In genomic region chr15:89452906-89453864, GRCm38 (mm10) we compare ENCODE assay signal across 8 mouse cellular contexts. TPM values are rescaled to one million over a fixed set of nuclear protein-coding genes. Genes with fewer than 3 reads are reported as not detected.
A peak's percentile ranks its signal among the peaks of the same experiment; 100 is the strongest.
DNase-seq lines count a peak whose midpoint lies in the region; ATAC-seq and TF ChIP-seq lines count a peak whose summit lies in the region.

No protein-coding gene starts in this region.

- H3K4me1 ChIP-seq in embryonic facial prominence, embryonic 12.5 days: peaks cover 12% of the 10 kb centered on the region
- 0 out of 2 replicates have a peak, but pooled peaks cover 3% of the 10 kb centered on the region for H3K4me1 ChIP-seq in stomach, postnatal 0 days (replicated peaks; ENCODE audit: control insufficient read depth, insufficient read depth)

- no peaks in the 10 kb centered on the region for H3K36me3 ChIP-seq in embryonic facial prominence, embryonic 12.5 days
- H3K36me3 ChIP-seq in stomach, postnatal 0 days (ENCODE audit: control insufficient read depth, insufficient read depth, low read length): no peaks in the 10 kb centered on the region

- 0 out of 2 replicates have a peak, but pooled peaks have one; percentile 9 for TF ChIP-seq CTCF in stomach, postnatal 0 days (IDR thresholded peaks at IDR 0.05; ENCODE audit: low read depth)

- no peaks in the 10 kb centered on the region for H3K9me3 ChIP-seq in embryonic facial prominence, embryonic 12.5 days
- no peaks in the 10 kb centered on the region for H3K9me3 ChIP-seq in stomach, postnatal 0 days (ENCODE audit: control insufficient read depth, low read length)

- no peak overlapping the region for H3K9ac ChIP-seq in embryonic facial prominence, embryonic 12.5 days
- no peak overlapping the region for H3K9ac ChIP-seq in stomach, postnatal 0 days (ENCODE audit: low read length)

- intact Hi-C loops in heart, postnatal 36 days (cut with DNase I): no loop called here

- peak overlapping the region; percentile 61 for H3K4me3 ChIP-seq in embryonic facial prominence, embryonic 12.5 days
- peak overlapping the region; percentile 33; the same call in 1 of the 2 replicates for H3K4me3 ChIP-seq in stomach, postnatal 0 days (ENCODE audit: low read depth, low read length)

- WGBS in embryonic facial prominence, embryonic 12.5 days: 4% methylated on average over 24 of the region's 24 CpGs
- 6% methylated on average over 22 of the region's 24 CpGs for WGBS in stomach, postnatal 0 days

- H3K27me3 ChIP-seq in embryonic facial prominence, embryonic 12.5 days: peaks cover 21% of the 10 kb centered on the region
- H3K27me3 ChIP-seq in stomach, postnatal 0 days (ENCODE audit: control insufficient read depth, insufficient read depth, low read length): no peaks in the 10 kb centered on the region

- no peak overlapping the region for H3K27ac ChIP-seq in embryonic facial prominence, embryonic 12.5 days
- H3K27ac ChIP-seq in stomach, postnatal 0 days (replicated peaks): no peak overlapping the region

- TF ChIP-seq EP300 in stomach, postnatal 0 days (optimal IDR thresholded peaks at IDR 0.05): no peak

- H3K4me2 ChIP-seq in embryonic facial prominence, embryonic 12.5 days (replicated peaks): peak overlapping the region; percentile 98
- H3K4me2 ChIP-seq in stomach, postnatal 0 days (replicated peaks; ENCODE audit: low read depth): peak overlapping the region; percentile 55; the same call in 1 of the 2 replicates

- peak; percentile 73 for DNase-seq in urinary bladder, postnatal 14 days (ENCODE audit: low spot score)
- no peak for DNase-seq in urinary bladder, adult 2 months (ENCODE audit: low spot score)
- DNase-seq in heart, postnatal 36 days: peak; percentile 69 to 77
- peak; percentile 89 to 90 for DNase-seq in kidney, postnatal 4 days
- DNase-seq in stomach, postnatal 0 days (ENCODE audit: low spot score): peak; percentile 82

- ATAC-seq in embryonic facial prominence, embryonic 12.5 days (ENCODE audit: insufficient number of reproducible peaks, insufficient read depth, low FRiP score, low TSS enrichment): peak; percentile 32; the same call in 1 of the 2 replicates
- peak; percentile 94 for ATAC-seq in megakaryocyte-erythroid progenitor cell, adult 5-6 weeks (replicated peaks; ENCODE audit: low FRiP score, low TSS enrichment, poor library complexity, severe bottlenecking)
- ATAC-seq in stomach, postnatal 0 days (ENCODE audit: low FRiP score, low TSS enrichment): peak; percentile 62
- ATAC-seq in inflammation-experienced regulatory T-cells, adult 6 months: no peak

RNA-seq across cellular contexts. Expression of gene Mapk8ip2, which starts 0.5 kb away (rescaled TPM):
- 0.25 and 0.32 TPM in 2 replicates for polyA plus RNA-seq in urinary bladder, adult 2 months (2012; rRNA removed)
- 8.2 and 10.0 TPM in 2 replicates for polyA plus RNA-seq in embryonic facial prominence, embryonic 12.5 days (2016; fragmentation: Nextera tagmentation; extraction: Ambion mirVana)
- total RNA-seq in heart, postnatal 36 days (2021): under 1 TPM; 0.05 to 0.33 TPM
- total RNA-seq in megakaryocyte-erythroid progenitor cell, adult 5-6 weeks (2014; fragmentation: Nextera tagmentation): not detected in 2 replicates
- total RNA-seq in megakaryocyte-erythroid progenitor cell, adult 5-6 weeks (2017): not detected in 2 replicates
- 1.6 and 1.9 TPM in 2 replicates for polyA plus RNA-seq in stomach, postnatal 0 days (2015; fragmentation: Nextera tagmentation; extraction: Ambion mirVana)
- polyA plus RNA-seq in inflammation-experienced regulatory T-cells, adult 6 months (2017; shearing (Covaris generic)): under 1 TPM in 2 of 3 experiments, not detected in 1; 0.08 to 0.40 TPM

RNA-seq across cellular contexts. Expression of gene Chkb, which starts 23.5 kb away (rescaled TPM):
- polyA plus RNA-seq in urinary bladder, adult 2 months (2012; rRNA removed): 73.2 and 85.8 TPM in 2 replicates
- polyA plus RNA-seq in embryonic facial prominence, embryonic 12.5 days (2016; fragmentation: Nextera tagmentation; extraction: Ambion mirVana): 60.2 and 68.7 TPM in 2 replicates
- total RNA-seq in heart, postnatal 36 days (2021): 10 to 100 TPM; 51.2 to 57.0 TPM
- total RNA-seq in megakaryocyte-erythroid progenitor cell, adult 5-6 weeks (2014; fragmentation: Nextera tagmentation): 56.6 and 59.9 TPM in 2 replicates
- 14.5 and 14.9 TPM in 2 replicates for total RNA-seq in megakaryocyte-erythroid progenitor cell, adult 5-6 weeks (2017)
- 46.8 and 47.9 TPM in 2 replicates for polyA plus RNA-seq in stomach, postnatal 0 days (2015; fragmentation: Nextera tagmentation; extraction: Ambion mirVana)
- 10 to 100 TPM; 45.1 to 62.2 (median 57.2) TPM for polyA plus RNA-seq in inflammation-experienced regulatory T-cells, adult 6 months (2017; shearing (Covaris generic))

RNA-seq across cellular contexts. Expression of gene Gm44502, which starts 23.7 kb away (rescaled TPM):
- 0.06 TPM in 2 replicates for polyA plus RNA-seq in urinary bladder, adult 2 months (2012; rRNA removed)
- 0.22 TPM in 1 of 2 replicates, not detected in the other for polyA plus RNA-seq in embryonic facial prominence, embryonic 12.5 days (2016; fragmentation: Nextera tagmentation; extraction: Ambion mirVana)
- total RNA-seq in heart, postnatal 36 days (2021): 10 to 100 TPM; 14.5 to 17.8 TPM
- total RNA-seq in megakaryocyte-erythroid progenitor cell, adult 5-6 weeks (2014; fragmentation: Nextera tagmentation): not detected in 2 replicates
- 0.57 TPM in 1 of 2 replicates, not detected in the other for total RNA-seq in megakaryocyte-erythroid progenitor cell, adult 5-6 weeks (2017)
- not detected in 2 replicates for polyA plus RNA-seq in stomach, postnatal 0 days (2015; fragmentation: Nextera tagmentation; extraction: Ambion mirVana)
- under 1 TPM in 1 of 3 experiments, not detected in 2; 0.28 TPM for polyA plus RNA-seq in inflammation-experienced regulatory T-cells, adult 6 months (2017; shearing (Covaris generic))

RNA-seq across cellular contexts. Expression of gene C730034F03Rik, which starts 23.8 kb away (rescaled TPM):
- polyA plus RNA-seq in urinary bladder, adult 2 months (2012; rRNA removed): 2.0 and 3.7 TPM in 2 replicates
- 3.5 and 4.7 TPM in 2 replicates for polyA plus RNA-seq in embryonic facial prominence, embryonic 12.5 days (2016; fragmentation: Nextera tagmentation; extraction: Ambion mirVana)
- total RNA-seq in heart, postnatal 36 days (2021): 1 to 10 TPM; 1.6 to 2.8 TPM
- 0.70 and 2.8 TPM in 2 replicates for total RNA-seq in megakaryocyte-erythroid progenitor cell, adult 5-6 weeks (2014; fragmentation: Nextera tagmentation)
- 2.0 and 3.1 TPM in 2 replicates for total RNA-seq in megakaryocyte-erythroid progenitor cell, adult 5-6 weeks (2017)
- polyA plus RNA-seq in stomach, postnatal 0 days (2015; fragmentation: Nextera tagmentation; extraction: Ambion mirVana): 1.3 and 1.6 TPM in 2 replicates
- 1 to 10 TPM; 4.2 to 7.1 (median 6.1) TPM for polyA plus RNA-seq in inflammation-experienced regulatory T-cells, adult 6 months (2017; shearing (Covaris generic))

RNA-seq across cellular contexts. Expression of gene Arsa, which starts 24.0 kb away (rescaled TPM):
- 35.4 TPM in 2 replicates for polyA plus RNA-seq in urinary bladder, adult 2 months (2012; rRNA removed)
- polyA plus RNA-seq in embryonic facial prominence, embryonic 12.5 days (2016; fragmentation: Nextera tagmentation; extraction: Ambion mirVana): 18.0 and 18.2 TPM in 2 replicates
- 10 to 100 TPM; 12.2 to 14.1 TPM for total RNA-seq in heart, postnatal 36 days (2021)
- 10.7 and 18.3 TPM in 2 replicates for total RNA-seq in megakaryocyte-erythroid progenitor cell, adult 5-6 weeks (2014; fragmentation: Nextera tagmentation)
- 7.1 and 17.4 TPM in 2 replicates for total RNA-seq in megakaryocyte-erythroid progenitor cell, adult 5-6 weeks (2017)
- polyA plus RNA-seq in stomach, postnatal 0 days (2015; fragmentation: Nextera tagmentation; extraction: Ambion mirVana): 10.3 and 11.1 TPM in 2 replicates
- polyA plus RNA-seq in inflammation-experienced regulatory T-cells, adult 6 months (2017; shearing (Covaris generic)): 10 to 100 TPM in 1 of 3 experiments, 1 to 10 TPM in 2; 4.9 to 12.1 (median 6.8) TPM
